Mouse (Mus musculus) kidney, adult 2 months (tissue): Measurements from ENCODE around the gene Nup50. TPM values are rescaled to one million over a fixed set of nuclear protein-coding genes. Genes with fewer than 3 reads are reported as not detected.

ENCODE experiments used
- DNase-seq: peaks from one replicate; pipeline ENCODE4 v3.0.0; 2021
- H3K27ac ChIP-seq: fragments of 200-500 bp; 2 replicates; pipeline ENCODE4 v1.5.1; 2012; ENCODE audit warnings: low read depth, low read length, control low read depth, inconsistent platforms; ENCODE audit not compliant: insufficient read depth
- H3K27me3 ChIP-seq: fragments of 200-500 bp; replicated peaks from 2 replicates; pipeline ENCODE4 v1.6.1; 2012; ENCODE audit warnings: mild to moderate bottlenecking, moderate library complexity, low read length, inconsistent platforms; ENCODE audit not compliant: control insufficient read depth, insufficient read depth
- H3K36me3 ChIP-seq: fragments of 200-500 bp; 2 replicates; pipeline ENCODE4 v1.6.1; 2012; ENCODE audit warnings: mild to moderate bottlenecking, moderate library complexity, low read length, inconsistent platforms; ENCODE audit not compliant: control insufficient read depth, insufficient read depth
- H3K4me1 ChIP-seq: fragments of 200-500 bp; 2 replicates; pipeline ENCODE4 v1.6.1; 2011; ENCODE audit warnings: low read length; ENCODE audit not compliant: control insufficient read depth, insufficient read depth
- H3K4me3 ChIP-seq: fragments of 200-500 bp; 2 replicates; pipeline ENCODE4 v1.5.1; 2011; ENCODE audit warnings: mild to moderate bottlenecking, low read depth, low read length, control low read depth; ENCODE audit not compliant: insufficient read depth
- CTCF ChIP-seq: fragments of 200-500 bp; conservative IDR thresholded peaks from 2 replicates; pipeline ENCODE4 v1.5.1; 2011; ENCODE audit warnings: low read depth, mild to moderate bottlenecking, control low read depth, low read length, moderate library complexity, mixed read lengths; ENCODE audit not compliant: insufficient read depth, insufficient read length
- POLR2A ChIP-seq: fragments of 200-500 bp; IDR thresholded peaks from one replicate; pipeline ENCODE4 v1.6.1; 2011; ENCODE audit warnings: low read depth, low read length, control low read depth
- WGBS: fragments of 180-500 bp; shearing (Covaris S2); methylation state at CpG from one replicate; pipeline ENCODE4 v1.1.7; 2018; 5-methylcytosine and 5-hydroxymethylcytosine counted together
- polyA plus RNA-seq: library from polyadenylated mRNA; depleted of rRNA; stranded (reverse); fragments of >200 nt; gene quantifications from 2 replicates; pipeline ENCODE4 v1.2.3, GENCODE M21; 2012

Gene Nup50
- polyA plus RNA-seq, 1 experiment = 11.4 TPM

GRCm38 (mm10) chr15:84896664-84897063 is 26.5 kb upstream of the Nup50 start:
- Histone ChIP-seq H3K27ac (no peak overlapping the region), H3K4me1 (no peaks in the 10 kb centered on the region), H3K36me3 (no peaks in the 10 kb centered on the region), H3K4me3 (no peak overlapping the region), H3K27me3 (no peaks in the 10 kb centered on the region)
- DNase-seq = no peak
- no peak for TF ChIP-seq POLR2A
- TF ChIP-seq CTCF = no peak
- WGBS = 72% methylated on average over 1 of the region's 1 CpGs

DNA sequence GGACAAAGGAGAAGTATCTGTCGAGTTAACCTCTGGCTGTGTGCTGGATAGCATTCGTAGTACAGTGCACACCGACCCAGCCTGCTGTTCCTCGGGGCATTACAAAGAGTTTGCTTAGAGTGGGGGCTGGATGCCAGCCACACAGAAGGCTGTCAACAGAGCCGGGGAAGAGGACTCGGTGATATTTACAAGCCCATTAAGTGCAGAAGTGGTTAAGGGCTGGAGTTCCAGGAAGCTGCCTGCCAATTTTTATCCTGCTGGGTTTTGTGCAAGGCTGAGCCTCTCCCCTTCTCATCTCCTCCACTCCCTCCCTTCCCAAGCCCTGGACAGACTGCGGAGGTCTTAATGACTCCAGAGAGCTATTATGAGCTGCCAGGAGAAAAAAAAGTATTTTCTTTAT is 25.1 kb upstream of the Nup50 start:
- no peak for TF ChIP-seq CTCF
- TF ChIP-seq POLR2A = no peak
- WGBS = 21% methylated on average over 7 of the region's 7 CpGs
- Histone ChIP-seq H3K4me1 (no peaks in the 10 kb centered on the region), H3K27ac (no peak overlapping the region), H3K4me3 (no peak overlapping the region), H3K36me3 (no peaks in the 10 kb centered on the region), H3K27me3 (no peaks in the 10 kb centered on the region)
- no peak for DNase-seq

- Histone ChIP-seq H3K27ac (no peak overlapping the region), H3K4me3 (no peak overlapping the region), H3K27me3 (no peaks in the 10 kb centered on the region), H3K36me3 (no peaks in the 10 kb centered on the region), H3K4me1 (no peaks in the 10 kb centered on the region)
- WGBS = 72% methylated on average over 7 of the region's 7 CpGs
- TF ChIP-seq POLR2A (no peak), CTCF (no peak)
- no peak for DNase-seq
These were observed 19.3 kb upstream of the Nup50 start for GRCm38 (mm10) chr15:84903843-84904385.

DNA sequence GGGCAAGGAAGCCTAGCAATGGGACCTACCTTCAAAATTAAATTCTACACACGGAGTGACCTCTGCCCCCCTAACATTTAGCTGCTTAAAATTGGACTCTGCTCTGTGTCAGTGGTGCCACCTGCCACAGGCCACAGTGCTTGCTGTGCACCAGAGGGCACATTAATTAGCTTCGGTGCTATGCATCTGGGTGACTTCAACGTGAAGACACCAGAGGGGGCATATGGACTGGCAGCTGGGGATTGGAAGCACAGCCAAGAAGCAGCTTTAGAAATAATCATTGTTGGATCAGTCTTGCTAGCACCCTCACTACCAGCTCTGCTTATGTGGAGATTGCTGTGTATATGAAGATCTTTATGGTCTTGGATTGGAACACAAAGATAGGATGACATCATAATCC is 10.0 kb upstream of the Nup50 start:
- no peak overlapping the region for H3K27ac ChIP-seq
- no peaks in the 10 kb centered on the region for H3K36me3 ChIP-seq
- DNase-seq = peak; percentile 11
- H3K4me1 ChIP-seq = no peaks in the 10 kb centered on the region
- no peaks in the 10 kb centered on the region for H3K27me3 ChIP-seq
- H3K4me3 ChIP-seq = no peak overlapping the region
- WGBS = 68% methylated on average over 3 of the region's 3 CpGs
- no peak for TF ChIP-seq POLR2A
- no peak for TF ChIP-seq CTCF

GRCm38 (mm10) chr15:84919938-84920337 is 3.3 kb upstream of the Nup50 start, which contains the start of gene Gm29666:
TSS of gene Gm29666 (minus strand) at chr15:84920038.
- H3K4me3 ChIP-seq = no peak within 1 kb of the TSS
- WGBS = 96% methylated on average over 3 of the region's 3 CpGs
- H3K36me3 ChIP-seq = no peaks in the 10 kb centered on the region
- H3K27me3 ChIP-seq = no peaks in the 10 kb centered on the region
- no peak for TF ChIP-seq CTCF
- no peak for TF ChIP-seq POLR2A
- no peak for DNase-seq
- no peak within 1 kb of the TSS for H3K27ac ChIP-seq
- peaks cover 4% of the 10 kb centered on the region; the same call in 1 of the 2 replicates for H3K4me1 ChIP-seq

DNA sequence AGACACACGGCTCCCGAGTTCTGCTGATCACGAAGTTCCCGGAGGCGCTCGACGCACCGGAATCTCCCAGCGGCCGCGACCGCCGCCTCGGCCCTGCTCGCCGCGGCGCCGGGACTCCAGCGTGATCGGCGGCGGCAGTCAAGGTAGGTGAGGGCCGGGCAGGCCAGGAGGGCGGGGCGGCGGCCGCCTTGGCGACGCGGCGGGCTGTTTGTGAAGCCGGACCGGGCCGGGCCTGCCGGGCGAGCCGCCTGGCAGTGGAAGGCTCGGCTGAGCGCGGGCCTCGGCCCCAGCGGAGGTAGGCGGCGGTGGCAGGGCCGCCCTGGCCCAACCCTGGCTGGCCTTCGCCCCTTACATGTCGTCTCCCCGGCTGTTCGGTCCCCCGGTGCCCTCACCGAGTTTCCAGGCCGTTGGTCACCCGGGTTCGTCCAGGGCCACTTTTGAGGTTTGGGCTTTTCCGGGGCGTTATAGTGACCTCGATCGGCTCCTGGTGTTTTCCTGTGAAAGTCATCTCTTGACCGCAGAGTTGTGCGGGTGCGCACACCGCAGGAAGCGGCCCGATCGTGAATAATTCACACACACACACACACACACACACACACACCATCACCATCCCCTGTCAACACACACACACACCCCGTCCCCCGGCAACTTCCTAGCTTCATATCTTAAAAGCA is 434 bp downstream of the Nup50 start:
- H3K36me3 ChIP-seq = peaks cover 1% of the 10 kb centered on the region; the same call in 1 of the 2 replicates
- no peaks in the 10 kb centered on the region for H3K27me3 ChIP-seq
- TF ChIP-seq CTCF = no peak
- TF ChIP-seq POLR2A = no peak
- under 1% methylated on average over 61 of the region's 68 CpGs for whole genome bisulfite sequencing
- no peak for DNase-seq
- H3K4me1 ChIP-seq = peaks cover 4% of the 10 kb centered on the region; the same call in 1 of the 2 replicates
- H3K4me3 ChIP-seq = peak overlapping the region; percentile 78
- peak overlapping the region; percentile 85 for H3K27ac ChIP-seq

DNA sequence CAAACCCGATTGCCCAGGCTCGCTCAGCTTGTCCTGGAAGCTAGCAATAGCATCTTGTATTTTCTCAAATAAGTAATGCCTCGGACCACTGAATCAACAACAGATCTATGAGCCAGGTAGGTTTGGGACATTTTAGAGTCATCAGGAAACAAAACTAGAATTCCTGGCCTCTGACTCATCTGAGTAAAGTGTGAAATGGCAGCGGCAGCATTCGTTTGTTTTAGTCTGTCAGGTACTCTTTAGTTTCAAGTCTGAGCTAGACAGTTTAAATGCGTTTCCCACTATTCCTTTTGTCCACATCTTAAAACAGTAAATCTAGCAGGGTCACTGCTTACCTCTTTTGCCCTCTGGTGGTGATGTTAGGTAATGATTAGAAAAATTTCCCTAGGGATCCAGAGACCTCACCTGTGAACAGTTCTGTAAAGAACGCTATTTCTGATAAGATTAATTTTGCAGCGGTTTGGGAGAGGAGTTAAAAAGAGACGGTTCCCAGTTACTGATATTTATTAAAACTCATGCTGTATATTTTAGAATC is 1.6 kb downstream of the Nup50 start:
- Histone ChIP-seq H3K27ac (peak overlapping the region; percentile 8; the same call in 1 of the 2 replicates), H3K4me3 (peak overlapping the region; percentile 28)
- peak; percentile 76 for DNase-seq

More for the DNA sequence above, 1.6 kb downstream of the Nup50 start:
- Histone ChIP-seq H3K36me3 (peaks cover 4% of the 10 kb centered on the region; the same call in 1 of the 2 replicates), H3K4me1 (peaks cover 4% of the 10 kb centered on the region; the same call in 1 of the 2 replicates), H3K27me3 (no peaks in the 10 kb centered on the region)
- TF ChIP-seq CTCF = no peak
- no peak for TF ChIP-seq POLR2A
- WGBS = 8% methylated on average over 9 of the region's 9 CpGs
